Mouse (Mus musculus) myocyte (in vitro differentiated cells): ENCODE results near the gene Zranb3.

Experiments
- MAX ChIP-seq: IDR thresholded peaks from one replicate; pipeline ENCODE4 v1.6.1; 2011; ENCODE audit warnings: low read depth, mild to moderate bottlenecking, control low read depth
- MYOD1 ChIP-seq, 3 experiments: IDR thresholded peaks; one replicate each; pipeline ENCODE4 v1.6.1; 2011; ENCODE audit warnings: control low read depth in 2 of 3, low read depth in 2 of 3, mild to moderate bottlenecking in 2 of 3, moderate library complexity in 1 of 3; ENCODE audit not compliant: insufficient read length in 2 of 3, control insufficient read depth in 1 of 3
- POLR2A ChIP-seq: IDR thresholded peaks from one replicate; pipeline ENCODE4 v1.6.1; 2011; ENCODE audit warnings: low read depth, mild to moderate bottlenecking, control low read depth, moderate library complexity; ENCODE audit not compliant: insufficient read length
- POLR2AphosphoS2 ChIP-seq: IDR thresholded peaks from one replicate; pipeline ENCODE4 v1.6.1; 2011; ENCODE audit warnings: low read depth, control low read depth; ENCODE audit not compliant: insufficient read length
- USF1 ChIP-seq: IDR thresholded peaks from one replicate; pipeline ENCODE4 v1.6.1; 2011; ENCODE audit warnings: low read depth, mild to moderate bottlenecking, control low read depth, moderate library complexity

GRCm38 (mm10) chr1:128046920-128047319 lies 55.9 kb downstream of the Zranb3 start:
- TF ChIP-seq MAX (no peak), USF1 (no peak), MYOD1 (IDR thresholded peaks at IDR 0.05; ENCODE audit: control insufficient read depth in 1 of 3, insufficient read length in 2 of 3, low read depth in 2 of 3) (no peak), POLR2A (no peak), POLR2AphosphoS2 (no peak)
